Mouse (Mus musculus) C2C12 (cell line): ENCODE data around the gene Taf1c.

ENCODE experiments used
- FOSL1 ChIP-seq: IDR thresholded peaks from one replicate; pipeline ENCODE4 v1.8.0; 2011; ENCODE audit warnings: mild to moderate bottlenecking, low read length; ENCODE audit not compliant: poor library complexity, insufficient read depth, severe bottlenecking
- MAX ChIP-seq: IDR thresholded peaks from one replicate; pipeline ENCODE4 v1.6.1; 2011; ENCODE audit warnings: mild to moderate bottlenecking, control low read depth

- TF ChIP-seq MAX (no peak), FOSL1 (no peak)
Measured at GRCm38 (mm10) chr8:119642960-119643359, 37.9 kb upstream of the Taf1c start.
